ENCODE assay signal across 14 mouse cellular contexts in the genomic region with DNA sequence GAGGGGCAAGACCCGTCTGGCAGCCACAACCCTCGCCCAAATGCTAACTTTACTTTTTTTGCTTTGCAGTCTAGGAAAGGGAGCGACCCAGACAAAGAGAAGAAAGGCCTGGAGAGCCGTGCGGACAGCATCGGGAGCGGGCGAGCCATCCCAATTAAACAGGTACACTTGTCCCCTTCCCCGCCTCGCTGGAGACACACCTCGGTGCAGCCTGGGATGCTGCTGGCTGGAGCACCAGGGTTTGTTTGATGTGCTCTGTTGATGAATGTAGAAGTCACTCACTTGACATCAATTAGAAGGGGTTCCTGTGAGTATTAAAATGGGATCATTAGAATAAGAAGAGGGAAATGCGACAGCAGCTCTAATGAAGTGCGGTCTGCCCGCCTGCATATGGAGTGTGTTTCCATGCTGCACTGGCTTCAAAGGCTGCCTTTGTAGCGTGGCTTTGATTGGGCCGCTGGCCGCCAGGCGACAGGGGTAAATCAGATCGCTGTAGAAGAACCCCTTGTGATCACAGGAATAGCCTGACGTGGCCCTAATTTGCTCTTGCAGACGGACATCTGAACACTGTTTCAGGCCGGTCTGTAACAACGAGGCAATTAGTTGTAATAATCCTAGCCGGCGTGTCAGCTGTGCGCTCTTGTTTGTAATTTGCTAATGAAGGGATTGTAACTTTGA.
DNase-seq lines count a peak whose midpoint lies in the region; ATAC-seq and TF ChIP-seq lines count a peak whose summit lies in the region.
"Had no signal": no experiment of that assay in that cellular context is flagged by ENCODE, and none has a peak within 500 bp of the region (broad histone marks: within the 10 kb centered on the region; RNA-seq: fewer than 3 reads in every experiment).

No protein-coding gene starts in this region.

- DNase-seq in brain, embryonic 18.5 days (ENCODE audit: low read depth, low spot score): peak; percentile 39
- peak; percentile 57 for DNase-seq in forebrain, embryonic 10.5 days (ENCODE audit: extremely low spot score, low spot score)
- peak; percentile 30 for DNase-seq in midbrain, postnatal 0 days (ENCODE audit: low spot score)
- DNase-seq in spleen, postnatal 14 days (ENCODE audit: low spot score in 2 of 2): no peak
- no peak for DNase-seq in urinary bladder, adult 2 months (ENCODE audit: low spot score)
- DNase-seq in left cerebral cortex, postnatal 10 days (ENCODE audit: extremely low spot score in 1 of 2, low spot score in 2 of 2): no peak
- DNase-seq: cerebellum, adult 2 months; gastrocnemius, postnatal 10 days; kidney, adult 2 months; lung, adult 18-20 months; thymus, adult 18-20 months had no signal

- intact Hi-C loops in left cerebral cortex, postnatal 10 days (cut with DNase I): no loop called here

- H3K27ac ChIP-seq in forebrain, embryonic 10.5 days: no peak overlapping the region
- H3K27ac ChIP-seq in hindbrain, embryonic 15.5 days (replicated peaks): no peak overlapping the region
- no peak overlapping the region for H3K27ac ChIP-seq in midbrain, postnatal 0 days (ENCODE audit: low read depth, low read length)
- H3K27ac ChIP-seq in intestine, embryonic 15.5 days: no peak overlapping the region

- TF ChIP-seq CTCF in midbrain, postnatal 0 days (IDR thresholded peaks at IDR 0.05): no peak

- no peak overlapping the region for H3K4me2 ChIP-seq in hindbrain, embryonic 15.5 days
- H3K4me2 ChIP-seq in midbrain, postnatal 0 days (ENCODE audit: low read depth, low read length, poor library complexity, severe bottlenecking): no peak overlapping the region
- no peak overlapping the region for H3K4me2 ChIP-seq in intestine, embryonic 15.5 days (replicated peaks)

- no peaks in the 10 kb centered on the region for H3K9me3 ChIP-seq in forebrain, embryonic 10.5 days
- no peaks in the 10 kb centered on the region for H3K9me3 ChIP-seq in hindbrain, embryonic 15.5 days
- H3K9me3 ChIP-seq in midbrain, postnatal 0 days (ENCODE audit: low read length): no peaks in the 10 kb centered on the region
- H3K9me3 ChIP-seq in intestine, embryonic 15.5 days: no peaks in the 10 kb centered on the region

- no peak overlapping the region for H3K4me3 ChIP-seq in forebrain, embryonic 10.5 days
- H3K4me3 ChIP-seq in hindbrain, embryonic 15.5 days: no peak overlapping the region
- H3K4me3 ChIP-seq in midbrain, postnatal 0 days (ENCODE audit: low read depth, low read length): no peak overlapping the region
- H3K4me3 ChIP-seq in intestine, embryonic 15.5 days (replicated peaks): no peak overlapping the region
- H3K4me3 ChIP-seq: megakaryocyte, embryonic 14.5 days had no signal

- WGBS in forebrain, embryonic 10.5 days: 60% methylated on average over 26 of the region's 26 CpGs
- WGBS in hindbrain, embryonic 15.5 days: 37% methylated on average over 26 of the region's 26 CpGs
- WGBS in midbrain, postnatal 0 days: 48% methylated on average over 26 of the region's 26 CpGs
- 89% methylated on average over 26 of the region's 26 CpGs for WGBS in intestine, embryonic 15.5 days

- ATAC-seq in hindbrain, embryonic 15.5 days (ENCODE audit: low FRiP score, low read depth): 0 out of 2 replicates have a peak, but pooled peaks have one; percentile 17
- no peak for ATAC-seq in midbrain, postnatal 0 days (ENCODE audit: low FRiP score)
- ATAC-seq in intestine, embryonic 15.5 days: no peak

- H3K27me3 ChIP-seq in forebrain, embryonic 10.5 days (ENCODE audit: poor library complexity, severe bottlenecking): peaks cover 94% of the 10 kb centered on the region
- no peaks in the 10 kb centered on the region for H3K27me3 ChIP-seq in hindbrain, embryonic 15.5 days
- H3K27me3 ChIP-seq in midbrain, postnatal 0 days (ENCODE audit: insufficient read depth, low read length): no peaks in the 10 kb centered on the region
- no peaks in the 10 kb centered on the region for H3K27me3 ChIP-seq in intestine, embryonic 15.5 days (replicated peaks)
- H3K27me3 ChIP-seq: megakaryocyte, embryonic 14.5 days had no signal

- peaks cover 89% of the 10 kb centered on the region for H3K36me3 ChIP-seq in forebrain, embryonic 10.5 days (replicated peaks)
- H3K36me3 ChIP-seq in hindbrain, embryonic 15.5 days: peaks cover 27% of the 10 kb centered on the region
- H3K36me3 ChIP-seq in midbrain, postnatal 0 days (ENCODE audit: insufficient read depth, low read length): peaks cover 32% of the 10 kb centered on the region
- H3K36me3 ChIP-seq in intestine, embryonic 15.5 days: peaks cover 13% of the 10 kb centered on the region

- peaks cover 21% of the 10 kb centered on the region for H3K4me1 ChIP-seq in forebrain, embryonic 10.5 days
- peaks cover 43% of the 10 kb centered on the region for H3K4me1 ChIP-seq in hindbrain, embryonic 15.5 days (replicated peaks)
- 0 out of 2 replicates have a peak, but pooled peaks cover under 1% of the 10 kb centered on the region for H3K4me1 ChIP-seq in midbrain, postnatal 0 days (ENCODE audit: insufficient read depth, low read length)
- H3K4me1 ChIP-seq in intestine, embryonic 15.5 days (replicated peaks): no peaks in the 10 kb centered on the region

- H3K9ac ChIP-seq in hindbrain, embryonic 15.5 days: no peak overlapping the region
- H3K9ac ChIP-seq in midbrain, postnatal 0 days (replicated peaks; ENCODE audit: low read length, poor library complexity, severe bottlenecking): no peak overlapping the region
- H3K9ac ChIP-seq in intestine, embryonic 15.5 days: no peak overlapping the region

Comparison
In these comparisons a context has a peak if more than half of its experiments do, and no peak if none do; other contexts are left out.
1. DNase-seq: peak in brain, embryonic 18.5 days (single experiment), forebrain, embryonic 10.5 days (single experiment) and midbrain, postnatal 0 days (single experiment); none in spleen, postnatal 14 days (0 of 2), urinary bladder, adult 2 months (single experiment) and left cerebral cortex, postnatal 10 days (0 of 2).